Mouse (Mus musculus) heart, adult 2 months (tissue): Measurements from ENCODE around the gene Ap1g1.

Experiments used
- EP300 ChIP-seq: fragments of 200-500 bp; IDR thresholded peaks from 2 replicates; pipeline ENCODE4 v1.6.1; 2011; ENCODE audit warnings: low read depth, low read length, control low read depth; ENCODE audit not compliant: insufficient read depth
- POLR2A ChIP-seq: fragments of 200-500 bp; IDR thresholded peaks from 2 replicates; pipeline ENCODE4 v1.6.1; 2011; ENCODE audit warnings: mild to moderate bottlenecking, low read depth, low read length, control low read depth; ENCODE audit not compliant: insufficient read depth

GRCm38 (mm10) chr8:109894636-109895035 is 116.3 kb downstream of the Ap1g1 start:
- no peak for TF ChIP-seq POLR2A
- no peak for TF ChIP-seq EP300
